Mouse (Mus musculus) embryo, embryonic 11.5 days (tissue): ENCODE measurements around the gene Polm.

Experiments
- DNase-seq: peaks from one replicate; pipeline ENCODE4 v3.0.0-alpha.2; 2012; ENCODE audit warnings: low read depth, low spot score

Gene Polm

DNA sequence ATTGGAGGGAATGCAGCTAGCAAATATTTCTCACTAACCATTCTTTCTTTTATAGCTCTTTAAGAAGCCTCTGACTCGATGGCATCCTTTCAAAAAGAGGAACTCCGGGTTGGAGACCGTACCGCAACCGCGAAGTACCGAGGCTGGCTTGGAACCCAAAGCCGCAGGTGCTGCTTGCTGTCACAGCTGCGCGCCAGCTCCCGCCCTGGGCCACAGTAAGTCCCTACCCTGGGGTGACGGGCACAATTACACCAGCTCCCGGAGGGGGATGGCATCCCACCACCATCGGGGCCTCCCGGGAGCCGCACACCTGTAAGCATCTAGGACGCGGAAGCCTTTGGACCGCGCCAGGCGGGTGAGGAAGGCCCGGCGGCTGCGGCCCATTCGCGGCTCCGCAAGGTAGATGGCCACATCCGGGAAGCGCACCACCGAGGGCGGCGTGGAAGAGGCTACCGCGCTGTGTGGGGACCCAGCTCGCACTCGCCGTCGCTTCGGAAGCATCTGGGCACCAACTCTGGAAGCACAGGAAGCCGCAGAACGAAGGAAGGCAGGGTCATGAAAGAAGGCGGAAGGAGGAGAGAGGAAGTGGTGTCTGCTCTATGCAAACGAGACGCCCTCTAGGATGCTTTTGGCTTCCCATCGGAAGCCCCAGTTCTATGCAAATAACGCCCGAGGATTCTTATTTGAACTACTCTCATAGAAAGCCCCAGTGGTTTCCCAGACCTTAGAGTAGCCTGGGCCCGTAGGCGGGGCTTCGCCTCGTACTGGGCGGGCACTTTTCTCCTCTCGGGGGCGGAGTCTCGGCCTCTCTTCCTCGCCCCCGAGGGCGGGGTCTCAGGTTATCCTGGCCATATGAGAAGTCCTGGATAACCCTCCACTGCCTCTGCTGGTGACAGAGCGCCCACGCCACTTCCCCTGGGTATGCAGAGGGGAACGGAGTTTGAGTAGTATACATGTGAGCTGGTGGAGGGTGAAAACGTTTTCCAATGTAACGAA, at the start of gene Polm:
TSS of gene Polm (minus strand) at position 766 of the 996 bp plus-strand sequence.
- DNase-seq = peak; percentile 90

DNA sequence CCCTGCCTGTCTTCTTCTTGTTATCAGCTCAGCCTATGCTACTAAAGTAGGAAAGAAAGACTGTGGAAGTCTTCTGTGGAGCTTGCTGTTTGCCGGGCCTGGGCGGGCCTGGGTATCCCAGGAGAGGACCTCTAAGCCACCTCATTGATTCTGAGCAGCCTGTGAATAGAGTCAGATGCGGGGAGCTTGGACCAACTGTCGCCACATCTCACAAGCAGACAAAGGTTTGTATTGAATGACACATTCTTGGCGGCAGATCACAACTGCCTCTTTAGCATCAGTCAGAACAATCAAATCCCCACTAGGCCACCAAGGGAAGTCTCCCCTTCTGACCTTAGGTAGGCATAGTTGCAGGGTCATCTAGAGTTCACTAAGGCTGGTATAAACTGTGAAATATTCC, 49.4 kb upstream of the Polm start:
- no peak for DNase-seq

DNA sequence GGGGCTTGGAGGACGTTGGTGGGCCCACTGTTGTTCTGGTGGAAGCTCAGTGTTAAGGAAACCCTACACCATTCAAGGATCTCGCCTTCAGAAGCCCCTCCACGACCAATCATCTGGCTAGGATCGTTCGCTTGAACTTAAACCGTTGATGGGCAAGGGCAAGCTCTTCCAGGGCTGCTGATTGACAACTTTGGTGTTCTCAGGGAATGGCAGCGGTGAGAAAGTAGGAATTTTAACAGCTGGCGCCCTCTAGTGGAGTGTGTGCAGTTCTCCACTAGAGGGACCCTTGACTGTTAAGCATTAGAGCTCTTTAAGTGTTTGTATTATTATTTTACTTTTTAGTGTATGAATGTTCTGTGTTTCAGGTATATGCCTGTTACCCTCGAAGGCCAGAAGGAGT, 48.4 kb upstream of the Polm start:
- DNase-seq = peak; percentile 59

DNA sequence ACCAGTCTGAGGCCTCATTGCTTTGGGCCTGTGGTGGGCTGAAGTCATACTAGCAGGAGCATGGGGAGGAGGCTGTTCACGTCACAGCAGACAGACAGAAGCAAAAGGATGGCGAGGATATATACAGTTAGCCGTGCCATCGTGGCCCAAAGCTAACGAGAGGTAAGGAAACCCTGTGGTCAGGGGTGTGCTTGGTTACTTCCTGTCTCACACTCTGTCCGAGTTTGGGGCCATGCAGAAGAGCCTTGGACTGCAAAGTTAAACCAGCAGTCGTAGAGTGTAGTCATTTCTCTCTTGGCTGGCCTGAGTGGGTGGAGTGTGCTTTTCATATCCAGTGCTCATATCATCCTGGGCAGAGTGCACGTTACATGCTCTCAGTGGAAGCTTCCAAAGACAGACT, 44.7 kb upstream of the Polm start:
- no peak for DNase-seq

DNA sequence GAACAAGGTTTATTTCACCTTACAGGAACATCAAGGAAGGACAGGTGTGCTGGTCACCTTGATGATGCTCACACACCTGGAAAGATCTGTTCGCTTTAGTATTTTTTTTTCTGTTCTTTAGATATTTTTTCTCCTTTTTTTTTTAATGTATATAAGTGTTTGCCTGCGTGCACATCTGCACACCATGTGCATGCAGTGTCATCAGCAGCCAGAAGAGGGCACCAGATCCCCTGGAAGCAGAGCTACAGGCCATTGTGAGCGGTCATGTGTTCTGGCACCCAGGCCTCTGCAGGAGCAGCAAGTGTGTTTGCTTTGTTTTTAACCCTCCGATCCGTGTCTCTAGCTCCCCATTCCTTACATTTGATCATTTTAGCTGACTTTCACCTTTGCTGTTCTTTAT, 42.1 kb upstream of the Polm start:
- DNase-seq = no peak

DNA sequence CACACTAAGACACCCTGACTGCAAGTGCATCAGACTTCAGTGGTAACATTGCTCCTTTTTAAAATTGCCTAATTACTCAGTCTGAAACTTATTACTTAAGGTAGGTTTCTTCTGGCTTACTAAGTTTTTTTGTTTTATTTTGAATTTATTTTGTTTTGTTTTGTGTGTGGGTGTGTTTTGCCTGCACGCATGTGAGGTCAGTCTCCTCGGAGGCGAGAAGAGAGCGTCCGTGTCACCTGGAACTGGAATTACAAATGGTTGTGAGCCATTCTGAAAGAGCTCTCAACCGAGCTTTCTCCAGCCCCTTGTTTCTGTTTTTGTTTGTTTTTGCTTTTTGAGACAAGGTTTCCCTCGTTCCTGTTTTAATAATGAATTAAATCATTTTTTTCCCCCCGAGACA, 40.8 kb upstream of the Polm start:
- no peak for DNase-seq

DNA sequence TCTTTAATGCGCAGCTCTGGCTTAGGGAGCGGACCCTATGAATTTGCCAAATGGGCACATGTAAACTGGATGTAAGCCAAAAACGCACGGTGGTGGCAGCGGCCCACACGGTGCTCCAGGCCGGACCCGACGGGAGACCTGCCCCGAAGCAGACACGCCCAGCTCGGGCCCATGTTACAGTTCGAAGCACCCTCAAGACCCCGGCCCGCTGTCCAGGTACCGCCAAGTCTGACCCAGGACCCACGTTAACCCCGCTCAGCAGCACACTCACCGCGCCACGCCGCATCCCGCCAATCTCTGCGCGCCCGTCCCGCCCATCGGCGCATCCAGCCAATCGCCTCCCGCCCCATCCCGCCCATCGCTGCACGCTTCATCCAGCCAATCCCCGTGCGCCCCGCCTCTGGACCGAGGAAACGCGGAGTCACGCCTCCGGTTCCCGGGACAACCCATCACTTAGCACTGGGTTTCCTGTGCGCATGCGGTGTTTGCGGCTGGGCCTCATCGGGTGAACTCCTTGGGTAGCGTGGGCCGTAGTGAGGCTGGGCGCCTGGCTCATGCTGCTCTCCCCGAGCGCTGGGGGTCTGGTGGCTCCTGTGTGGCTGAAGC, 40.2 kb upstream of the Polm start, which contains the start of gene Pold2:
TSS of gene Pold2 (minus strand) at position 372 of the 606 bp plus-strand sequence.
- DNase-seq = peak; percentile 97

DNA sequence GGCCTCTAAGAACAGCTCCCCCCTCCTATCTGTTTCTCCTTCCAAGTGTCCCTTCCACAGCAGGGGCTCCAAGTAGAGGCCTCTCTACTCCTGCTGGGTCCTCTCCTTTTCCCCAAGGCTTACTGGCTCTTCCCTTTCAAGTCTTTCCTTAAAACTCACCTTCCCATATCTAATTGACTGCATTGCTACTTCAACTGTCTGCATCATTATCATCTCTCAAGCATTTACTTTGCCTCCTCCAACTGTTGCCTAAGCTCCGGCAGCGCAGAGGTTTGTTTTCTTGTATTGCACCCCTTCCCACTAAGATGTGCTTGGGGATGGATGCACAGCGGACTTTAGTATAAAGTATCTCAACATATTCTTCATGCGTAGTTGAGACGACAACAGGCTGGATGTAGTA, 39.6 kb upstream of the Polm start:
- DNase-seq = no peak

DNA sequence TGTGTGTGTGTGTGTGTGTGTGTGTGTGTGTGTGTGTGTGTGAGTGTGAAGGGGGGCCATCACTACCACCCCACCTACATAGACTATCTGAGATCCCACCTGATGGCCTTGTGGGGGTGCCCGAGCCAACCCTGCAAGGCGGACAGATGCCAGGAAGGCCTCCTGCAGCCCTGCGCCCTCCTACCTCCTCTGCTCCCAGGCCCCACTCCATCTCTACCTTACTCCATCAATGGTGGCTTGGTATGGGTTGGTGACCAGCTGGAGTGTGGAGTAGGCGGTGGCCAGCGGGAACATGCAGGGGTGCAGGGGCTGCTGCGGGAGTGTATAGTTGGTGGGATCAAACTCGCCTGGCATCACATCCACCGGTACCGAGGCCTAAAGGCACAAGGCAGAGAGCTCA, 35.4 kb upstream of the Polm start:
- DNase-seq = no peak

DNA sequence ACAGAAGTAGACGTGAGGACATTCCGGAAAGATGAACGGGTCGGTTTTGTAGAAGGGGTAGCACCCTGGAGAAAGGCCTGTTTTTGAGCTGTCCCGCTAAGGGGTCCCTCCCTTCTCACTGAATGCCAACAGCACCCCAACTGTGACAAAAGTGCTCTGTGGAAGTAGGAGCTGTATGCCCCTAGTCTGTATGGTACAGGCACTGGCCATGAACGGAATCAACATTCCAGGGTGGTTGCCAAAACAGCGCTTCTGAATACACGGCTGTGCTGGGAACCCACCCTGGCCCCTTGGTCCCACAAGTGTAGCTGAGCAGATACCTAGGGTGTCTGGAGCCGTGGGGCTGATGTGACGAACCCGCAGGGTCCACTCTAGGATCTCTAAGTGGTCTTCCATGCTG, 34.9 kb upstream of the Polm start:
- no peak for DNase-seq

DNA sequence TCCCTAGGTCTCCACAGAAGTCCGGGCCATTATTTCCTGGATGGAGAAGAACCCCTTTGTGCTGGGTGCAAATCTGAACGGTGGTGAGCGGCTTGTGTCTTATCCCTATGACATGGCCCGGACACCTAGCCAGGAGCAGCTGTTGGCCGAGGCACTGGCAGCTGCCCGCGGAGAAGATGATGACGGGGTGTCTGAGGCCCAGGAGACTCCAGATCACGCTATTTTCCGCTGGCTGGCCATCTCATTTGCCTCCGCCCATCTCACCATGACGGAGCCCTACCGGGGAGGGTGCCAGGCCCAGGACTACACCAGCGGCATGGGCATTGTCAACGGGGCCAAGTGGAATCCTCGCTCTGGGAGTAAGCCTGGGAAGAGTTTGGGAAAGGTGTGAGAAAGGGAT, 32.3 kb upstream of the Polm start:
- no peak for DNase-seq

DNA sequence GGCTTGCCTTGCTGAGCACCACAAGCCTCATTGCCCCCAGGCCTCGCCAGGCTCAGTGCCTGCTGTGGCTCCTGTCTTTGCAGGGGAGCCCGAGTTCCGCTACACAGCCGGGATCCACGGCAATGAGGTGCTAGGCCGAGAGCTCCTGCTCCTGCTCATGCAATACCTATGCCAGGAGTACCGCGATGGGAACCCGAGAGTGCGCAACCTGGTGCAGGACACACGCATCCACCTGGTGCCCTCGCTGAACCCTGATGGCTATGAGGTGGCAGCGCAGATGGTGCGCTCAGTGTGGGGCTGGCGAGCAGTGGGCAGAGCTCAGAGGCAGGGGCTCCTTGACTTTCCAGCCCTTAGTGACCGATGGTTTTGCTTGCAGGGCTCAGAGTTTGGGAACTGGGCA, 31.5 kb upstream of the Polm start:
- no peak for DNase-seq

DNA sequence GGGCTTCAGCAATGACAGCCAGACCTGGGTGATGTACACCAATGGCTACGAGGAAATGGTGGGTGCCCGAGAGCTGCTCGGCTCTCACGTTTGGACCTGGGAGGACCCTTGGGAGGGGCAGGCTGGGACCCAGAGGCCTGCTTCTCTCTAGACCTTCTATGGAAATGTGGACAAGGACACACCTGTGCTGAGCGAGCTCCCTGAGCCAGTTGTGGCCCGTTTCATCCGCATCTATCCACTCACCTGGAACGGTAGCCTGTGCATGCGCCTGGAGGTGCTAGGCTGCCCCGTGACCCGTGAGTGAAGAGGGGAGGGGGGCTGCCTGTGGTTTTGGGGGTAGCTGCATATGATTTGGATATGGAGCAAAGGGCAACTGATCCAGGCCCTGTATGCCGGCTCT, 30.5 kb upstream of the Polm start:
- DNase-seq = no peak

DNA sequence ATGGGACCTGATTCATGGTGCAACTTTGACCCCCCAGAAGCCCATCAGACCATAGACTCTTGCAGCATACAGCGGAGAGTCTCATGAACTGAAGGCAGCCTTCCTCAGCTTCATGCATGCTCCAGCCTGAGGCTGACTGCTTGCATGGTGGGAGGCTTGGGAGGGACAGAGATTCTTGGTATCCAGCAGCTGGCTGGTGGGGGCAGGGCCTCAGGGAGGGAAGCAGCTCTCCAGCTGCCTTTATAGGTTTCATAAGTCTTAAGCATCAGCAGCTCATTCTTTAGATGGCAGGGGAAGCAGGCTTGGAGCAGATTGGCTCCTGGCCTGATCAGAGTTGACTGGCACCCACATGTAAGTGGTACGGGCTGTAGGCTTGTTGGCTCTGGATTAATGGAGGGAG, 29.4 kb upstream of the Polm start:
- DNase-seq = no peak

DNA sequence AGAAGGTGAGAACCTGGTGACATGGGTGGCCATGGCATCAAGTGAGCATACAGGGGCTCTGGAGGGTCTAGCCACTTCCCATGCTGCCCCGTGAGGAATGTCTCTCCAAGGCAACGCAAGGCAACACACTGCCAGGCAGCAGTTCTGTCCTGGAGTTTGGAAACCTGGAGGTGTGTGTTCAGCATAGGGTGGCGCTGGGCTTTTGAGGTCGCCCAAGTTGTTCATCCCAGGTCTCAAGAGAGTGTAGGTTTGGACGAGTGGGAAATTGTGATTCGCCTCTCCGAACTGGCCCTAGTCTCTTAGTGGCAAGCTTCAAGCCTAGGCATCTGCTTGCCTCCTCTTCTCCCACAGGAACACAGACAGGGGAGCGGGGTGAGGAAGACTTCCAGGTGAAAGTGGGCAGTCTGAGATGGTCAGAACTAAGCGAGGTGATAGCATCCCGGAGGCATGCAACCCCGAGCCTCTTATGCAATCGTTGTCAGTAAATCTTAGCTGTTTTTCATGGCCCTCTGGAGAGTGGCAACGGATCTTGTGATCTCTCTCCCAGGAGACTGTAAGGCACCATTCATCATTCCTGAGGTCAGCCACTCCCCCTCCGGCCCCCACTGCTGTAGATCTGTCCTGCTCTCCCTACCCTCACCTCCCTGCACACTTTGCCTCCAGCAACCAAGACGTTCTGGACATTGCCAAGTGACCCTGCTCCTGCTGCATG, 24.7 kb upstream of the Polm start:
- no peak for DNase-seq

DNA sequence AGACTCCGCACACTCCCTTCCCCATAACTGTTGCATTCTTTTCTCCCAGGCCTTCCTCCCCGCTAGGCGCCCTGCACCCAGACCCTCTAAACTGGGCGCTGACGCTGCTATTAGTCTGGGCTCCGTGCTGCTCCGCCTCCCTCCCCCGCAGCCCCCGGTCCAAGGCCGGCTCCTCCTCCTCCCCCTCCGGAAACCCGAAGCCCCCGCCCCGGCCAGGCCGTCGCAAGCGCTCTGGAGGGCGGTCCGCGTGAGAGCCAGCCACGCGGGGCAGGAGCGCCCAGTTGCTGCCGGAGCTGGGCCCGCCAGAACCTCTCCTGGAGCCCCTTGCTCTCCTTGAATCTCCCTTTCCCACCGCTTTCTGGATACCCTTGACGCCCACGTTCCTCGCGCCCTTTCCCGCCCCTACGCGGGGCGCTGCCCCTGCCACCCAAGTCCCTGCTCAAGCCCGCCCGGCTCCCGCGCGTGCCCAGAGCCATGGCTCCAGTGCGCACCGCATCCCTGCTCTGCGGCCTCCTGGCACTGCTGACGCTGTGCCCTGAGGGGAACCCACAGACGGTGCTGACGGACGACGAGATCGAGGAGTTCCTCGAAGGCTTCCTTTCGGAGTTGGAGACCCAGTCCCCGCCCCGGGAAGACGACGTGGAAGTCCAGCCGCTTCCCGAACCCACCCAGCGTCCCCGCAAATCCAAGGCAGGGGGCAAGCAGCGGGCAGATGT, 24.0 kb upstream of the Polm start, which contains the start of gene Aebp1:
TSS of gene Aebp1 (plus strand) at position 270 of the 716 bp plus-strand sequence.
- DNase-seq = no peak

DNA sequence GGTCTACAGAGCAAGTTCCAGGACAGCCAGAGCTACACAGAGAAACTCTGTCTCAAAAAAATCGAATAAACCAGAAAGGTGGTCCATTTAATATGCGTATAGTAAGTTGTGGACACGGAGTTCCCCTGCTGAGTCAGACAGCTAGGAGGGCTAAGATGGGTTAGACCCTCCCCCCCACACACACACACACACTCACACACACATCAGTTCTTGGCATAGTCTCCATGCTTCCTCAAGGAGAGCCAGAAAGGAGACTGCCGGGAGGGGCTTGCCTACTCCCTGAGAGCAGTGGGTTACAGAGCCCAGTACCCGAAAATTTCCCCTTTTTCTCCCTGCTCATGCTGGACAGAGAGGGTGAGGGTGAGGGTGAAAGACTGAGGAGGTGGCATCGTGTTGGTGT, 22.8 kb upstream of the Polm start:
- no peak for DNase-seq

DNA sequence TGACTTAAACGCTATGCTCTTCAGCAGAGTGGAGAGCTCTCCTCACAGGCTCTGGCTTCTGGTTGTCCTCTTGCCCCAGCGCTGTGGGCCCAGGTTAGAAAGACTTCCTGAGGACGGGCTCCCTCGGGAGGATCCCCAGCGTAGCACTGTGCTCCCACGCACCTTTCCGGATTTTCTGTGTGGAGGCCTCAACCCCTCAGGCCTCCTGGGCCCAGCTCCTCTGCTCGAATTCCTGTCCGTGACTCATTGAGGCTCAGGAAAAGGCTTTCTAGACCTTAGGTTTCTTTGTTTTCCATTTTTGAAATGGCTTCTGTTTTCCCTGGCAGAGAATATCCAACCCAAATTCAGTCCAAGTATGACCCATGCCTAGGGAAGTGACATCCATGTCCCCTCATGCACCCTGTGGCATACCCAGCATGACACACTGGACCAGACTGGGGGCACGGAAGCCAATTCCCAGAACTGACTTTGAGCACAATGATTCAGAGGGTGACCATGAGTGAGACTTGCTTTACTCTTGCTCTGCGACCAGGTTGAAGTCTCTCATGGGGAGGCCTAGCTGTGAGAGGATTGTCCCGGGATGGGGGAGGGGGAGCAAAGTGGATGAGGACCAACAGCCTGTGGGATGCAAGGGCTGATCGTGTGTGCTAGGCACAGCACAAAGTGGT, 22.2 kb upstream of the Polm start:
- DNase-seq = no peak

DNA sequence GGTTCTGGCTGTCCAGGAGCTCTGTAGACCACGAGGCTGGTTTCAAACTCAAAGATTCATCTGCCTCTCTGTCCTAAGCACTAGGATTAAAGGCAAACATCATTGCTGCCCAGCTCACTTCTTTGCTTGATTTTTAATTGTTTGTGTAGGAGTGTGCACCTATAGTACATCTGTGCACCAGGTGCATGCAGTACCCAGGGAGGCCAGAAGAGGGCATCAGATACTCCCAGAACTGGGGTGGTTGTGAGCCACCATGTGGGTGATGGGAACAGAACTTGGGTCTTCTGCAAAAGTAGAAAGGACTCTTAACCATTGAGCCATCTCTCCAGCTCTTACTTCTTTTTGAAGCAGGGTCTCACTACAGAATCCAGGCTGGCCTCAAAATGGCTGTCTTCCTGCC, 20.9 kb upstream of the Polm start:
- no peak for DNase-seq

DNA sequence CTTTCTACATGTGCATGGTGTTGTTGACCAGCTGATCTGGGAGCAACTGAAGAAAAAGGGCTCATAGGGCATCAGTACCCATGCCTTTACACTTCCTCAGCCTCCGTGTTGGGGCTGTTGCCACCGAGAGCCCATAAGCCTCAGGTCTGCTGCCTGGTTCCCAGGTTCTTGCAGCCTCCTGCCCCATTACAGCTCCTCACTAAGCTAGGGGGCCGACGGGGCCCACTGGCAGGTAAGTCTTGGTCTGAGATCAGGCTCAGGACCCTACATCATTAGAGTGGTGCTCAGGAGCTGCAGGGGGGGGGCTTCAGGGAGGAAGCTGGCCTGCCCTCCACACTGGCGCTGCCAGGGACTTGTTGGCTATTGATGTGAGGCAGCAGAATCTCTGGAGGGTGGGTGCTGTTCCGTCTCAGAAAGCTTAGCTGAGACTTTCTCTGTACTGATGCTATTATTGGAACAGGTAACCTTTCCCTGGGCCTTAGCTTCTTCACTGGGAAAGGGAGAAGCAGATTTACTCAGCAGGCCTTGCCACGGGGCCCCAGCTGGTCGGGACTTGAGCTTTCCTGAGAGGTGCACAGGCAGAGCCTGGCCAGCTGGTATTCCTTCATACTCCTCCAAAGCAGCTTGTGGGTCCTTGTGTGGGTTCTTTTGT, 18.8 kb upstream of the Polm start:
- no peak for DNase-seq

DNA sequence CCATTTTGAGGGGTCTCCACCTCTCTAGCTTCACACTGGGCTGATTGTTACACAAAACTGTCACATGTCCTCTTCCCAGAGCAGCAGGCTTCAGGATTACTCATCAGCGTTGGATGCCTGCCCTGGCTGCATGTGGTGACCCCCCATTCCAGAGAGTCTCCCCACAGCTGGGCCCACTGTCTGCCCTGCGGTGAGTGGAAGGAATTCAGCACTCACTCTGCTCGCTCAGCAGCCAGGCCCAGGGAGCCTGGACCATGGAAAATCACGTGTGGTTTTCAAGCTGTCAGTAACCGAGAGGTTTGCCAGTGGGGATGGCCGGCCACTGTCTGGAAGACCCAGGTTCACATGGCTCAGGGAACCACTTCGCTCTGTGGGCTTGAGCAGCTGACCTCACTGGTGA, 18.1 kb upstream of the Polm start:
- no peak for DNase-seq
